Mouse (Mus musculus) 416B (cell line): ENCODE data around the gene Kdm1a.
A peak's percentile ranks its signal among the peaks of the same experiment; 100 is the strongest.

ENCODE experiments used
- DNase-seq: peaks from one replicate; pipeline ENCODE4 v3.0.0; 2011; ENCODE audit warnings: low read depth

The Kdm1a gene

DNA sequence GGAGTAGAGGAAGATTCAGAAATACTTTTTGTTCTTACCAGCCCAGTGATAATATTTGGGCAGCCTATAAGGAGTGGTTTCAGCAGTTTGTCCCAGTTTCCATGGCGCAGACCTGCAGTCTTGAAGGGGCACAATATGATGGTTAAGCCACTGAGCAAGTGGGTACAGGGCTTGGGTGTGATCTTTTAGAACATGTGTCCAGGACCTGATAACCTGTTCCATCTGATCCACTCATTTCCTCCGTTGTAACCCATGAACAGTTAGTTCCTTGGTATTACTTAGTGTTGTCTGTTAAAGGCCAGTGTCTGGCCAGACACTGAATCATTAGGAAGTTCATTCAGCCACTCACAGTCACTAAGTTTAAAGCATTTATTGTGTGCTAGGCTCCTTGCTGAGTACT lies 78.2 kb downstream of the Kdm1a start:
- peak; percentile 42 for DNase-seq

DNA sequence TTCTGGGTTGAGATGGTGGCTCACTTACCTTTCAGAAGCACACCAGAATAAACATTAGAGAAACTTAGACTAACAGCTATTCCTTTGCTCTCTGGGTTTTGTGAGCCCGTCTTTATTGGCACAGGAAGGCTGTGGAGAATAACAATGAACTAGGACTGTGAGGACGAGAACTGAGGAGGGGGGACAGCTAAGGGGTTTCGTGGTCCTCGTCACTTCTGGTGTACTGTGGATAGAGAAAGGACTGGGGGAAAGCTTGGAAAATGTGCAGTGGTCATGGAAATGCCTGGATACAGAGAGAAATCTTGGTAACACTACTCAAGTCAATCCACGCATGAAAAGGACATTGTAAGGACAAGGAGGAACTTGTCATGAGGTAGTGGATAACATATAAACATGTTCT lies 80.6 kb downstream of the Kdm1a start:
- DNase-seq = no peak

DNA sequence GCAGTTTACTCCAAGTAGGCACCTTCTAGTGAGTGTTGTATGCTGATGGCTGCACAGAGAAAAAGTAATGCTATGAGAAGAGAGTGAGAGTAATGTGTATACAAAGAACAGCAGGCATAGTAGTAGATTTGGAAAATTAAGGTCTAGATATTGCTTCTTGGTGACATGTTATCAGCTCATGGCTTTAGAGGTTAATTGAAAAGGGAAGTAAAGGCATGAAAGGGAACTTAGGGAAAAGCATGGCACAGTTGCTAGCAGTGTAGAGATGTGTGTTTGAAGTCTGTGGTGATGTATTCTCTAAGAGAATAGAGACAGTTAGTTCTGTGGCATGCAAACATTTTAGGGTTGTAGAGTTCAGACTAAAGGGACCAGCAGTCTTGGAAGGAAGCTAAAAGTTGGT lies 82.7 kb downstream of the Kdm1a start:
- no peak for DNase-seq

DNA sequence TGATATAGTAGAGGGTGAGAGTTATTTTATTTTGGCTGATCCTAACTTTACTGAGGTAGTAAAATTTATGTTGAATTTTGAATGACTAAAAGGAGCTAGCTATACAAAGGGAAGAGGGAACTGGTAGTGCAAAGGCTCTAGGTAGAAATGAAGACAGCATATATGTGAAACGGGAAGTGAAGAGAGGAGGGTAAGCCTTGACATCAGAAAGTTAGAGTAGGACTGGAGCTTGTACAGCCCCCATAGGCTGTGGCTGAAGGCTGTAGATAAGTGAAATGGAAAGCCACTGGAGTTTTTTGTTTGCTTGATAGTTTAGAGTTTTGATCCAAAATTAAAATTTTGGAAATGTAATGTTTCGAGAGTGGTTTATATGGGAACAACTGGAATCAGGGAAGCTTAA lies 83.9 kb downstream of the Kdm1a start:
- no peak for DNase-seq

DNA sequence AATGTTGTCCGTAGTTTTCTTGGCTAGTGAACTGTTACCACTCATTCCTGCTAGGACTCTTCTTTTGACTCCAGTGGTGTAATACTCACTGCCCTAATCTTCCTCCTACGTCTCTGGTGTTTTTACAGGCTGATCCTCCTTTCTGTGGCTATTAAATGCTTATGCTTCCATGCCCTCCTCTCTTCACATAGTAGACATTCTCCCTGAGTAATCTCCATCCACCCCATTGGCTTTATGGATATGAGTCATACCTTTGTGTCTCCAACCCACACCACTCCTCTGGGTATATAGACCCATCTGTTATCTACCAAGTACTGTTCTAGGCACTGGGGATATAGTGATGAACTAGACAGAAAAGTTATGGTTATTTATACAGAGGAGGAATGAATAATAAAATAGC lies 84.4 kb downstream of the Kdm1a start:
- peak; percentile 41 for DNase-seq

DNA sequence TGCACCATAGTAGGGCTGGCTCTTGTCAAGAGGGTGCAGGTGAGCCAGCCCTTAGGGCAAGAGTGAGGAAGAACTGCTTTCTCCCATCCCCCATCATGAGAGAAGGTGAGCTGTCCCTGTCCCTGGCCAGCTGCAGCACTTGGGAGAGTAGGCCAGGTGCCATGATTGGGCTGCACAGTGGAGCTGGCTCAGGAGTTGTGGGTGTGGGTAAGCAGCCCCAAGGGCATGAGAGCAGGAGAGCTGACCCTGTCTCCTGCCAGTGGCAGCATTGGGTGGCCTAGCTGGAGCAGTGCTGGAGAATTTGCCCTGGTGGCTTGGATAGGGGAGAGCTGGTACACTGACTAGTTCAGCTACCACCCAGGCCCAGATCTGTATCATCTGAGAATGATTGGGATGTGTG lies 89.6 kb downstream of the Kdm1a start:
- DNase-seq = no peak

DNA sequence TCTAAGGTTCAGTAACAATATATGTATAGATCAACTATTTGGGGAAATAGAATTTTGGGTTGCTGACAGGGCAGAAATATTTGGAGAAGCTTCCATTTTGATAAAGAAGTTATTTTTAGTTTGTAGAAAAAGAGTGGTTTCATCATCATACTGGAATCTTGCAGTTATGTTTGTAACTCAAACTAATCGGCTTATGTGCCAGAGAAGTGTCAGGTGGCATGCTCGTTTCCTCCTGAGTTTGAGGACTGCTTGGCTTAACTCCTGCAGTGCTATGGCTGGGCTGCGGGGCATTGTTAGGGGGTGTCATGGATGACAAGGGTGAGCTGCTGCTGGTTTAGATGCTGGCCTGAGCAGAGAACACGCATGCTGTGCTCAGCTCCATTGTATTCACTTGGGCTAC lies 90.8 kb downstream of the Kdm1a start:
- no peak for DNase-seq

DNA sequence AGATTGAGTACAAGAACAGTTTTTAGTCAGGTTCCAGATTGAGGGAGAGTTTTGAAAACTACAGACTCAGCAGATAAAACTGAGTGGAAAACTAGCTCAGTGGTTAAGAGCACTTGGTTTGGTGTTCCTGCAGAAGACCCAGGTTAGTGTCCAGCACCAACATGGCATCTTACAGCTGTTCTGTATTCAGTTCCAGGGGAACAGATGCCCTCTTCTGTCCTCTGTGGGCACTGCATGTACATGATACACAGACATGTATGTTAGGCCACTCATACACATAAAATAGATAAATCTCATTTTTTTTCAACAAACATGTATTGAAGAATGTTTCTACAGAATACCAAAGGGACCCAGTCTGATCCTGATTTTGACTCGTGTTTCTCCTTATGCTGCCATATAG lies 92.7 kb downstream of the Kdm1a start:
- peak; percentile 69 for DNase-seq

DNA sequence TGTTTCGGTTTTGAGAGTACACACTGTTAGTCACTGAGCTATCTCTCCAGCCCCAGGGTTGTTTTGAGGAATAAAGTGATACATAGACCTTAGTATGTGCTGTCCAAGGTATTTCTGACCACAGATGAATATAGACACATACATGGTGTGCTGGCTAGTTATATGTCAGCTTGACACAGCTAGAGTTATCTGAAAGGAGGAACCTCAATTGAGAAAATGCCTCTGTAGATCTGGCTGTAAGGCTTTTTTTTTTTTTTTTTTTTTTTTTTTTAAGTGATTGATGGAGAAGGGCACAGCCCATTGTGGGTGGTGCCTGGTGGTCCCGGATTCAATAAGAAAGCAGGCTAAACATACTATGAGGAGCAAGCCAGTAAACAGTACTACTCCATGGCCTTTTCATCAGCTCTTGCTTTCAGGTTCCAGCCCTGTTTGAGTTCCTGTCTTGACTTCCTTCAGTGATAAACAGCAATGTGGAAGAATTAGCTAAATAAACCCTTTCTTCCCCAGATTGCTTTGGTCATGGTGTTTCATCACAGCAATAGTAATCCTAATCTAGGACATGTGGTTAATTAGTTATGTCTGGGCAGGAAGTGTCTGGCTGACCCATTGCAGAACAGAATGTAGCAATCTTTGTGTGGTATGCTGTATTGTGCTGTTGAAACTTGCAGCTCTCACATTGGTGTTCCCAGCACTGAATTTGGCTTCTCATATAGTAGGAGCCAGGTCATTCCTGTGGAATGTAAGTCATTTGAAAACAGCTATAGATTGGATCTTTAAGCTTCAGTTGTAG lies 96.9 kb downstream of the Kdm1a start:
- DNase-seq = peak; percentile 92
